Mouse (Mus musculus): ENCODE data around the gene Arl5c. TPM values are rescaled to one million over a fixed set of nuclear protein-coding genes. Genes with fewer than 3 reads are reported as not detected.

Arl5c gene
- polyA plus RNA-seq (2014; fragmentation: Nextera tagmentation; extraction: Ambion mirVana): 24.0 and 31.2 TPM in 2 replicates

DNA sequence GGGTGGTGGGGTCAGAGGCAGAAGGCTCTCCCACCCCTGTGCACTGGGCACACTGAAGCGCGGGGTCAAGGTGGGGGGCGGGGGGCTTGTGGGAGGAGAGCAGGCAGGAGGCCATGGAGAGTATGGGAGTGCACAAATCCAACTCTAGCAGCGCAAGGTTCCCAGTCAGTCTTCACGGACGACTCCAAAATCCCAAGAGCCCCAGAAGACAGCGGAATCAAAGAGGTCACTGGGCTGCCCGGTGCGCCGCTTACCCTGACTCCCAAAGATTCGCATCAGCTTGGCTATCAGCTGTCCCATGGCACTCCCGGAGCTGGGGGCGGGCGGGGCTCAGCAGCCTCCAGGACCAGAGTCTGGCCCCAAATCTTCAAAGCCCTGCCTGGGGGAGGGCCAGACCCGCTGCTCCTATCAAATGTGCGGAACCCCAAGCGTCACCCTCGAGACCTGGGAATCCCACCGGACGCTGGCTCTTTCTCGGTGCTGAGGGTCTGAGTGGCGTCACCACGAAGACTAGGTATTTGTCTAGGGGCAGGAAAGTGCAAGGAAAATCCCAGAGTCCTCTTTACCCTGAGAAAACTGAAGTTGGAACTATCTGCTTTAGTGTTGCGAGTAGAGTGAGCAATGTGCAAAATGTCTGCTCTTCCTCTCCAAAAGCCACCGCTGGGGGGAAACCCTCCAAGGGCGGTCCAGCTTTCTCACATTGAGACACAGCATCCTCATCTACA lies at the start of gene Arl5c:
Gene Arl5c (minus strand): TSS at position 618 of the 725 bp plus-strand sequence.
- H3K27me3 ChIP-seq (replicated peaks; ENCODE audit: control insufficient read depth, insufficient read depth, low read length): peaks cover 10% of the 10 kb centered on the region
- peak within 1 kb of the TSS; percentile 23; the same call in 1 of the 2 replicates for H3K9ac ChIP-seq (ENCODE audit: low read depth, low read length)

DNA sequence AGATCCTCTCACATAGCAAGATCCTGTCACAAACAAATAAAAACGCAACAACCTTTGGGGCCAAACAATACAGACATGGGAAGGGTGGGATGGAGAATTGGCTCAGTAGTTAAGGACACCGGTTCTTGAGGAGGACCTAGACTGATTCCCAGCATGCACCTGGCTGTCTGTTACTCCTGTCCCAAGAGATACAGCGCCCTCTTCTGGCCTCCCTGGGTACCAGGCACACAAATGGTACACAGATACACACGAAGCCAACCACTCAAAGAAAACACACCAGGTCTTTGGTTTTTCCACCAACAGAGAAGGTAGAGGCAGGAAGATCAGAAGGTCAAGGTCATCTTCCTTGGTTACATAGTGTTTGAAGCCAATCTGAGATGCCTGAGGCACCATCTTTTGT lies 49.6 kb upstream of the Arl5c start:
- ATAC-seq (replicated peaks; ENCODE audit: low FRiP score) (no peak), DNase-seq (ENCODE audit: low spot score) (no peak)
- 63% methylated on average over 4 of the region's 4 CpGs for WGBS
- H3K4me1 ChIP-seq (replicated peaks; ENCODE audit: control insufficient read depth, insufficient read depth, low read length): no peaks in the 10 kb centered on the region
- H3K9me3 ChIP-seq (ENCODE audit: control insufficient read depth, low read length): no peaks in the 10 kb centered on the region
- H3K4me3 ChIP-seq (ENCODE audit: low read depth, low read length): no peak overlapping the region
- no peak overlapping the region for H3K27ac ChIP-seq (ENCODE audit: low read depth, low read length)
- H3K9ac ChIP-seq (ENCODE audit: low read depth, low read length): no peak overlapping the region
- no peak overlapping the region for H3K4me2 ChIP-seq
- H3K27me3 ChIP-seq (replicated peaks; ENCODE audit: control insufficient read depth, insufficient read depth, low read length): peaks cover 32% of the 10 kb centered on the region
- H3K36me3 ChIP-seq (ENCODE audit: control insufficient read depth, insufficient read depth, low read length): no peaks in the 10 kb centered on the region

More for the DNA sequence above, at the start of gene Arl5c:
- Histone ChIP-seq H3K4me3 (ENCODE audit: low read depth, low read length) (peak within 1 kb of the TSS; percentile 41), H3K4me1 (replicated peaks; ENCODE audit: control insufficient read depth, insufficient read depth, low read length) (peaks cover 15% of the 10 kb centered on the region), H3K36me3 (ENCODE audit: control insufficient read depth, insufficient read depth, low read length) (no peaks in the 10 kb centered on the region), H3K27ac (ENCODE audit: low read depth, low read length) (no peak within 1 kb of the TSS), H3K4me2 (peak within 1 kb of the TSS; percentile 88), H3K9me3 (ENCODE audit: control insufficient read depth, low read length) (no peaks in the 10 kb centered on the region)
- DNase-seq (ENCODE audit: low spot score): peak; percentile 60
- 2% methylated on average over 26 of the region's 26 CpGs for WGBS
- no peak for ATAC-seq (replicated peaks; ENCODE audit: low FRiP score)

DNA sequence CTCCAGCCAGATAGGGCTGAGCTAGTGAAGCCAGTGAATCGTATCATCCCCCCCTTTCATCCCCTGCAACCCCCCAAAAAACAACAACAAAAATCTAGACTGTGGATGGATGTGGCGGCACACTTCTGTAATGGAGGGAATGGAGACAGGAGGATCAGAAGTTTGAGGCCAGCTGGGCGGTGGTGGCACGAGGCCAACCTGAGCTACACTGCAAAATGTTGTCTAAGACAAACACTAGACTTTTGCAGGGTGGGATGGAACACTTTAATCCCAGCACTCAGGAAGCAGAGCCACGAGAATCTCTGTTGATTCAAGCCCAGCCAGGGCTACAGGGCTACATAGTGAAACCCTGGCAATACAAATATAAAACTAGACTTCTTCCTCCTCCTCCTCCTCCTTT lies 48.1 kb upstream of the Arl5c start:
- 57% methylated on average over 5 of the region's 5 CpGs for WGBS
- Histone ChIP-seq H3K27ac (ENCODE audit: low read depth, low read length) (no peak overlapping the region), H3K9me3 (ENCODE audit: control insufficient read depth, low read length) (no peaks in the 10 kb centered on the region), H3K27me3 (replicated peaks; ENCODE audit: control insufficient read depth, insufficient read depth, low read length) (peaks cover 18% of the 10 kb centered on the region), H3K4me3 (ENCODE audit: low read depth, low read length) (no peak overlapping the region), H3K9ac (ENCODE audit: low read depth, low read length) (no peak overlapping the region), H3K4me1 (replicated peaks; ENCODE audit: control insufficient read depth, insufficient read depth, low read length) (no peaks in the 10 kb centered on the region), H3K4me2 (no peak overlapping the region), H3K36me3 (ENCODE audit: control insufficient read depth, insufficient read depth, low read length) (no peaks in the 10 kb centered on the region)
- ATAC-seq (replicated peaks; ENCODE audit: low FRiP score) (no peak), DNase-seq (ENCODE audit: low spot score) (no peak)

DNA sequence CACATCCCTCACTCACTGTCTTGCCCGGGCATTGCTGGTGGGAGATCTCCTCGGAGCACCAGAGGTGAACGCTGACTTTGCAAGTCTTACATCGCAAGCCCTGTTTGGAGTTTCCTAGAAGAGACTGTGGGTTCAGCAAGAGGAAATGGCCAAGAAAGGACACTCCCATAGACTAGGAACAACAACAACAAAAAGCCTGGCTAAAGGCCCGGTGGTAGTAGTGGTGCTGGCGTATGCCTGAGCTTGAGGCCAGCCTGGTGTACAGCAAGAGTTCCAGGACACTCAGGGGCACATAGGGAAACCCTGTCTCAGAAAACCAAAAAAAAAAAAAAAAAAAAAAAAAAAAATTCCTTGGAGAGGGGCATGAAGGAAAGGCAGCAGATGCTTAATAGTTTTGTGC lies 46.8 kb upstream of the Arl5c start:
- Histone ChIP-seq H3K4me3 (ENCODE audit: low read depth, low read length) (no peak overlapping the region), H3K27me3 (replicated peaks; ENCODE audit: control insufficient read depth, insufficient read depth, low read length) (peaks cover 15% of the 10 kb centered on the region), H3K9ac (ENCODE audit: low read depth, low read length) (no peak overlapping the region), H3K27ac (ENCODE audit: low read depth, low read length) (no peak overlapping the region), H3K4me1 (replicated peaks; ENCODE audit: control insufficient read depth, insufficient read depth, low read length) (no peaks in the 10 kb centered on the region), H3K36me3 (ENCODE audit: control insufficient read depth, insufficient read depth, low read length) (no peaks in the 10 kb centered on the region), H3K4me2 (no peak overlapping the region), H3K9me3 (ENCODE audit: control insufficient read depth, low read length) (no peaks in the 10 kb centered on the region)
- 74% methylated on average over 6 of the region's 6 CpGs for WGBS
- ATAC-seq (replicated peaks; ENCODE audit: low FRiP score) (no peak), DNase-seq (ENCODE audit: low spot score) (no peak)

DNA sequence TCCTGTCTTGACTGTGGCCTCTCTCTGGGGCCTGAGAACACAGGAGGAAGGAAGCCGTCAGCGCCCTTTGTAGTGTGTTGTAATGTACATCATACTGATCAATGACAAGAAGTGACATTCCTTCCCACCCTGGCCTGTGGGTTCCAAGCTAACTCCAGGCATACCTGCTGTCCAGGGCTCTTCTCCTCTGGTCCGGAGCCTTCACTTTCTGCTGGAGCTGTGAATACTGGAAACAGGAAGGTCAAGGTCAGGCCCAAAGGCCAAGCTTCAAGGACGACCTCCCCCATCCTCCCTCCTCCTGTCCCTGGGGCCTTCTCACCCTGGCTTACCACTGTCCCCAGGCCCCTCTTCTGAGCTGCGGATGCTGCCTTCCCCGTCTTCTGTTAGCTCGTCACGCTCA lies 45.0 kb upstream of the Arl5c start:
- ATAC-seq (replicated peaks; ENCODE audit: low FRiP score) (no peak), DNase-seq (ENCODE audit: low spot score) (no peak)
- Histone ChIP-seq H3K36me3 (ENCODE audit: control insufficient read depth, insufficient read depth, low read length) (no peaks in the 10 kb centered on the region), H3K27me3 (replicated peaks; ENCODE audit: control insufficient read depth, insufficient read depth, low read length) (peaks cover 30% of the 10 kb centered on the region), H3K9me3 (ENCODE audit: control insufficient read depth, low read length) (no peaks in the 10 kb centered on the region), H3K4me1 (replicated peaks; ENCODE audit: control insufficient read depth, insufficient read depth, low read length) (peaks cover 4% of the 10 kb centered on the region), H3K27ac (ENCODE audit: low read depth, low read length) (no peak overlapping the region), H3K9ac (ENCODE audit: low read depth, low read length) (no peak overlapping the region), H3K4me3 (ENCODE audit: low read depth, low read length) (no peak overlapping the region), H3K4me2 (no peak overlapping the region)
- 65% methylated on average over 8 of the region's 8 CpGs for WGBS

DNA sequence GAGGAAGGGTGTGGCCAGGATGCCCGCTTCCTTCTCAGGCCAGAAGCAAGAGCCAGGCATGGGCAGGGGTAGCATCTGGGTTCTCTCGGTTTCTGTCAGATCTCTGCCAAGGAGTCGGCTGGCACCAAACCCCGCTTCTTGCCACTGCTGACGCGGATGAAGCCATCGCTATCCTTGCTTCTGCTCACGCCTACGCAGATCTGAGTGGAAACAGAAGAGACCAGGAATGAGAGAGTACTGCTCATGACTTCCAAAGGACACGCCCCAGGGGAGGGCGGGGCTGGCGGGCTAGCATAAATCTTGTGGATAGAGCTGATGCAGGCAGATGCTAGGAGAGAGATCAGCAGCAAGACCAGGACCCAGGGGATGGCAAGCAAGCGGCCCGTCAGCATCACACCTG lies 41.9 kb upstream of the Arl5c start:
- 58% methylated on average over 14 of the region's 14 CpGs for WGBS
- peaks cover 6% of the 10 kb centered on the region for H3K4me1 ChIP-seq (replicated peaks; ENCODE audit: control insufficient read depth, insufficient read depth, low read length)
- H3K4me3 ChIP-seq (ENCODE audit: low read depth, low read length): no peak overlapping the region
- no peak overlapping the region for H3K27ac ChIP-seq (ENCODE audit: low read depth, low read length)
- H3K4me2 ChIP-seq: no peak overlapping the region
- no peak for ATAC-seq (replicated peaks; ENCODE audit: low FRiP score)
- peaks cover 34% of the 10 kb centered on the region for H3K27me3 ChIP-seq (replicated peaks; ENCODE audit: control insufficient read depth, insufficient read depth, low read length)
- no peak overlapping the region for H3K9ac ChIP-seq (ENCODE audit: low read depth, low read length)
- no peaks in the 10 kb centered on the region for H3K9me3 ChIP-seq (ENCODE audit: control insufficient read depth, low read length)
- DNase-seq (ENCODE audit: low spot score): no peak
- no peaks in the 10 kb centered on the region for H3K36me3 ChIP-seq (ENCODE audit: control insufficient read depth, insufficient read depth, low read length)

DNA sequence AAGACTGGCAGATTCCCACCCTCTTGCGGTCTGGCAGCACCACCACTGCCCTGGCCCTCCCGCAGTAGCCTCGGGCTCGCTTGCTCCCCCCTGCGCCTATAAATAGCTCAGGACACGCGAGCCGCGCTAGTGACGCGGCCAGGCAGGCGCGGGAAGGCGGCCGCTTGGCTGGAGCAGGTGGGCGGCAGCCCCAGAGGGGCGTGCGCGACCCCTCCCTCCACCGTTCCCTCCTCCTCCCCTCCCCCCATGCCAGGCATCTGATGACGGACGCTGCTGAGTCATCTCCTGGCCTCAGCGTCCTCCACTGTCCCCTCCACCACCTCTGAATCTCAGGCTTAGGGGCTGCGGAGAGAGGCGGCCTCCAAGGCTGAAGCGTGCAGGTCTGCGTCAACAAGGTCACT lies 40.0 kb upstream of the Arl5c start:
- H3K4me2 ChIP-seq: peak overlapping the region; percentile 74
- no peaks in the 10 kb centered on the region for H3K9me3 ChIP-seq (ENCODE audit: control insufficient read depth, low read length)
- H3K4me1 ChIP-seq (replicated peaks; ENCODE audit: control insufficient read depth, insufficient read depth, low read length): peaks cover 6% of the 10 kb centered on the region
- no peak overlapping the region for H3K27ac ChIP-seq (ENCODE audit: low read depth, low read length)
- 2% methylated on average over 25 of the region's 27 CpGs for WGBS
- peaks cover 34% of the 10 kb centered on the region for H3K27me3 ChIP-seq (replicated peaks; ENCODE audit: control insufficient read depth, insufficient read depth, low read length)
- no peak overlapping the region for H3K9ac ChIP-seq (ENCODE audit: low read depth, low read length)
- DNase-seq (ENCODE audit: low spot score): no peak
- H3K36me3 ChIP-seq (ENCODE audit: control insufficient read depth, insufficient read depth, low read length): no peaks in the 10 kb centered on the region
- H3K4me3 ChIP-seq (ENCODE audit: low read depth, low read length): peak overlapping the region; percentile 43
- no peak for ATAC-seq (replicated peaks; ENCODE audit: low FRiP score)

DNA sequence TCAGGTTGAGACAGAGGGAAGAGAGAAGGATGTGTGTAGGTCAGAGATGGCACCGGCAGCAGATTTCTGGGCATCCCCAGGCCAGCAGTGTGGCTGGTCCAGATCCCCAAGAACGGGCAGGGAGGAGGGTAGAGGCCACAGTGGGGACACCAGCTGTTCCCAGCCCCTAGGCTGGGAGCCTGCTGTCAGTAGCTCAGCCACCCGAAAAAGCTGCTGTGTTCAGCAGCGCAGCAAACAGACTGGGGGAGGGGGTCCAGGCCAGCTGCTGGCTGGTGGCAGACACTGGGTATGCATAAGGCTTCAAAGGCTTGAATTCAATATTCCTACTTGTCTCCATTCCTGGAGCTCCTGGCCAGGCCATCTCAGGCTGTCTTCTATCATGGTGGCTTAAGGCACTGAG lies 38.9 kb upstream of the Arl5c start:
- DNase-seq (ENCODE audit: low spot score) (no peak), ATAC-seq (replicated peaks; ENCODE audit: low FRiP score) (no peak)
- H3K4me3 ChIP-seq (ENCODE audit: low read depth, low read length): no peak overlapping the region
- 46% methylated on average over 4 of the region's 4 CpGs for WGBS
- no peaks in the 10 kb centered on the region for H3K9me3 ChIP-seq (ENCODE audit: control insufficient read depth, low read length)
- no peak overlapping the region for H3K4me2 ChIP-seq
- H3K36me3 ChIP-seq (ENCODE audit: control insufficient read depth, insufficient read depth, low read length): peaks cover 6% of the 10 kb centered on the region
- no peak overlapping the region for H3K9ac ChIP-seq (ENCODE audit: low read depth, low read length)
- H3K4me1 ChIP-seq (replicated peaks; ENCODE audit: control insufficient read depth, insufficient read depth, low read length): peaks cover 6% of the 10 kb centered on the region
- H3K27ac ChIP-seq (ENCODE audit: low read depth, low read length): no peak overlapping the region
- H3K27me3 ChIP-seq (replicated peaks; ENCODE audit: control insufficient read depth, insufficient read depth, low read length): peaks cover 34% of the 10 kb centered on the region

DNA sequence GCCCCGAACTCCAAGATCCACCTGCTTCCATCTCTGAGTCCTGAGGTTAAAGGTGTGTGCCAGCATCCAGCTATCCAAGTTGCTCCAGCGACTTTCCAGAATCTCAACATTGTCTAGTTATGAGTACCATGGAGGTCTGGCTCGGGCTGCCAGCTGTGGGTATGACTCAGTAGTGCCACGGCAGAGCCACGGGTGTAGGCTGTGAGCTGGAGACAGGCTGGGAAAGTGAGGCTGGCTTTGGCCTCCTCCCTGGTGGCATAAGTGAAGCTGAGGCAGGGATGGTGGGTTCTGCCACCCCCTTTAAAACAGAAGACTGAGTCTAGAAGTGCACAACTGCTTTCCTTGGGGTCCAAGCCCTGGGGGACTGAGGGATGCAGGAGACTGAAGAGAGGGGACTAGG lies 38.1 kb upstream of the Arl5c start:
- Histone ChIP-seq H3K27ac (ENCODE audit: low read depth, low read length) (no peak overlapping the region), H3K27me3 (replicated peaks; ENCODE audit: control insufficient read depth, insufficient read depth, low read length) (peaks cover 34% of the 10 kb centered on the region), H3K4me3 (ENCODE audit: low read depth, low read length) (no peak overlapping the region), H3K4me2 (no peak overlapping the region), H3K36me3 (ENCODE audit: control insufficient read depth, insufficient read depth, low read length) (peaks cover 12% of the 10 kb centered on the region), H3K9ac (ENCODE audit: low read depth, low read length) (no peak overlapping the region), H3K4me1 (replicated peaks; ENCODE audit: control insufficient read depth, insufficient read depth, low read length) (peaks cover 6% of the 10 kb centered on the region), H3K9me3 (ENCODE audit: control insufficient read depth, low read length) (no peaks in the 10 kb centered on the region)
- WGBS: 78% methylated on average over 5 of the region's 5 CpGs
- ATAC-seq (replicated peaks; ENCODE audit: low FRiP score): no peak
- DNase-seq (ENCODE audit: low spot score): no peak
